Mouse (Mus musculus): ENCODE measurements at regions not wholly inside any gene's neighbourhood (a gene's known extent, or its start where the extent isn't known, plus 50 kb on each side); places are given as distances from the start of the nearest gene placed in this dataset.

- TF ChIP-seq POLR2A (IDR thresholded peaks at IDR 0.05; ENCODE audit: insufficient read depth, low read length) (no peak), EP300 (IDR thresholded peaks at IDR 0.05; ENCODE audit: insufficient read depth, low read depth, low read length) (no peak)
Measured at GRCm38 (mm10) chr13:39852257-39852800, 508.9 kb downstream of the Ofcc1 start.
